In genomic region chr15:33975077-33975476, GRCm38 (mm10) we compare ENCODE assay signal across 9 mouse cellular contexts.
A peak's percentile ranks its signal among the peaks of the same experiment; 100 is the strongest.
DNase-seq lines count a peak whose midpoint lies in the region; ATAC-seq and TF ChIP-seq lines count a peak whose summit lies in the region.
"Had no signal": no experiment of that assay in that cellular context is flagged by ENCODE, and none has a peak within 500 bp of the region (broad histone marks: within the 10 kb centered on the region; RNA-seq: fewer than 3 reads in every experiment).

No protein-coding gene starts in this region.

- DNase-seq in adrenal gland, adult (ENCODE audit: inconsistent age in 2 of 2, low spot score in 1 of 2) = peak; percentile 7 to 63
- DNase-seq in adrenal gland, adult 18-20 months (ENCODE audit: low spot score in 2 of 2) = no peak
- DNase-seq in kidney, adult 2 months = peak; percentile 7
- peak; percentile 40 for DNase-seq in adrenal gland, postnatal 14 days
- peak; percentile 27 for DNase-seq in lung, postnatal 10 days
- DNase-seq in ovary, postnatal 10 days (ENCODE audit: low spot score) = no peak
- no peak for DNase-seq in spleen, postnatal 10 days (ENCODE audit: low spot score in 2 of 2)

- H3K9ac ChIP-seq in kidney, embryonic 15.5 days = no peak overlapping the region

- no peaks in the 10 kb centered on the region for H3K4me1 ChIP-seq in kidney, adult 2 months (ENCODE audit: control insufficient read depth, insufficient read depth, low read length)
- H3K4me1 ChIP-seq in kidney, embryonic 15.5 days = no peaks in the 10 kb centered on the region
- H3K4me1 ChIP-seq: megakaryocyte, embryonic 14.5 days had no signal

- H3K4me3 ChIP-seq in kidney, adult 2 months (ENCODE audit: insufficient read depth, low read depth, low read length) = no peak overlapping the region
- H3K4me3 ChIP-seq in kidney, embryonic 15.5 days (replicated peaks) = no peak overlapping the region
- H3K4me3 ChIP-seq: megakaryocyte, embryonic 14.5 days had no signal

- H3K9me3 ChIP-seq in kidney, embryonic 15.5 days (replicated peaks) = no peaks in the 10 kb centered on the region

- H3K4me2 ChIP-seq in kidney, embryonic 15.5 days = no peak overlapping the region

- peak; percentile 41; the same call in 1 of the 2 replicates for TF ChIP-seq CTCF in kidney, adult 2 months (conservative IDR thresholded peaks at IDR 0.05; ENCODE audit: insufficient read depth, insufficient read length, low read depth, low read length)

- 27% methylated on average over 1 of the region's 1 CpGs for WGBS in kidney, adult 2 months
- 41% methylated on average over 1 of the region's 1 CpGs for WGBS in kidney, embryonic 15.5 days

- no peak overlapping the region for H3K27ac ChIP-seq in kidney, adult 2 months (ENCODE audit: insufficient read depth, low read depth, low read length)
- H3K27ac ChIP-seq in kidney, embryonic 15.5 days = no peak overlapping the region

- ATAC-seq in kidney, embryonic 15.5 days (replicated peaks; ENCODE audit: low FRiP score) = no peak

- H3K27me3 ChIP-seq in kidney, adult 2 months (replicated peaks; ENCODE audit: control insufficient read depth, insufficient read depth, low read length) = no peaks in the 10 kb centered on the region
- H3K27me3 ChIP-seq in kidney, embryonic 15.5 days = no peaks in the 10 kb centered on the region
- H3K27me3 ChIP-seq: megakaryocyte, embryonic 14.5 days had no signal

- no peak for TF ChIP-seq POLR2A in kidney, adult 2 months (IDR thresholded peaks at IDR 0.05; ENCODE audit: low read depth, low read length)

- no peaks in the 10 kb centered on the region for H3K36me3 ChIP-seq in kidney, adult 2 months (ENCODE audit: control insufficient read depth, insufficient read depth, low read length)
- no peaks in the 10 kb centered on the region for H3K36me3 ChIP-seq in kidney, embryonic 15.5 days

Comparison
In these comparisons a context has a peak if more than half of its experiments do, and no peak if none do; other contexts are left out.
1. DNase-seq: peak in adrenal gland, adult (2 of 2), kidney, adult 2 months (single experiment), adrenal gland, postnatal 14 days (single experiment) and lung, postnatal 10 days (single experiment); none in adrenal gland, adult 18-20 months (0 of 2), ovary, postnatal 10 days (single experiment) and spleen, postnatal 10 days (0 of 2).